Mouse (Mus musculus) CH12.LX (cell line): ENCODE data around the gene Cebpa.

ENCODE experiments used
- BHLHE40 ChIP-seq: IDR thresholded peaks from 2 replicates; pipeline ENCODE4 v1.6.1; 2011; ENCODE audit warnings: mild to moderate bottlenecking, low read depth, low read length, improper control_type of control experiment
- NRF1 ChIP-seq: IDR thresholded peaks from 2 replicates; pipeline ENCODE4 v1.6.1; 2014; ENCODE audit warnings: low read depth, mild to moderate bottlenecking, inconsistent platforms, low read length, improper control_type of control experiment, moderate library complexity

GRCm38 (mm10) chr7:35081406-35082104 lies 37.5 kb upstream of the Cebpa start:
- TF ChIP-seq BHLHE40 (no peak), NRF1 (no peak)
